Mouse (Mus musculus): ENCODE measurements around the gene Hic2. TPM values are rescaled to one million over a fixed set of nuclear protein-coding genes. Genes with fewer than 3 reads are reported as not detected.
"Not testable (repeated sequence)": the region's sequence is repeated elsewhere in the genome, so short reads cannot be mapped to it uniquely, and the experiment has no call there.

Hic2 gene
- total RNA-seq, 2 experiments from 2014 or later = 3.7 to 4.1 TPM

DNA sequence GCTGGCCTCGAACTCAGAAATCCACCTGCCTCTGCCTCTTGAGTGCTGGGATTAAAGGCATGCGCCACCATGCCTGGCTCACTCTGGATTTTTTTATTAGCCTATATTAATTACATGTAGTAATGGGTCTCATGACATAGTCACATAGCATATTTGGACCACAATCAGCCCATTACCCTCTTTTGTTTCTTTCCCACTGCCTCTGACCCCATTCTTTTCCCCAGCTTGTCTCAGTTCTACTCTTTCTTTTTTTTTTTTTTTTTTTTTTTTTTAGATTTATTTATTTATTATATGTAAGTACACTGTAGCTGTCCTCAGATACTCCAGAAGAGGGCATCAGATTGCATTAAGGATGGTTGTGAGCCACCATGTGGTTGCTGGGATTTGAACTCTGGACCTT, 1.8 kb upstream of the Hic2 start:
- DNase-seq; intact Hi-C loops (cut with DNase I): not testable (repeated sequence)

DNA sequence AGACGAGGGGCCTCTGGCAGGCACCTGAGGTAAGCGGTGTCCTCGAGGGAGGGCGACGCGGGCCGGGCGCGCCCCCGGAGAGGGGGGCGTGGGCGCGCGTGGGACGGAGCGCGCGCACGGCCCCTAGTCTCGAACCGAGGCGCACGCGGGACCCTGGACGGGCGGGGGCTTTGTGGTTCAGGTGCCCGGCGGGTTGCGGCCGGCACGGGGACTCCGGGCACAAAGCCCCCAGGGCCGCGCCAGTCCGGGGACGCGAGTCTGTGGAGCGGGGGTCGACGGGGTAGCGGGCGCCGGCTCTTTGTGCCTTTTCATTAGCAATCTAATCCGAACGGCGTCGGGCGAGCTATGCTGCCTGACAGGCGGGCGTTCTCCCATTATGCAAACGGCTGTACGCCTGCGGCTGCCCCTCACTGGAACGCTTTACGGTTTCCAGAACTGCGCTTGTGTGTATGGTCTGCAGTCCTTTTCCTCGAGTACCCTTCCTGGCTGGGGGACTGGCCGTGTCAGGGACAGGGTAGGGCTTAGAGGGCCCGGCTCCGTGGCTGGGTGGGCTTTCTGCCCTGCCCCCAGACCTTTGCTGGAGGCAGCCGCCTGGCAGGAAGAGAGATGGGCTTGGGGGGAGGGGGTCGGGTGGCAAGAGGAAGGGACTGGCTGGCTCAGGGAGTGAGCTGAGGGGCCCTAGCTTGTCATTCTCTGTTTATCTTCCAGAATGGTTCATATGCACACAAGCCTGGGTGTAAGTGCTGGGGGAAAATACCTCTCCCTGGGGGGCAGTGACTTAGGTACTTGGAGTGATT, 528 bp downstream of the Hic2 start:
- peak; percentile 53 to 56 for DNase-seq
- intact Hi-C loops (cut with DNase I) = loop anchor here (2.0 kb wide), 1 partner anchor 39 kb away; no protein-coding TSS in a partner anchor

DNA sequence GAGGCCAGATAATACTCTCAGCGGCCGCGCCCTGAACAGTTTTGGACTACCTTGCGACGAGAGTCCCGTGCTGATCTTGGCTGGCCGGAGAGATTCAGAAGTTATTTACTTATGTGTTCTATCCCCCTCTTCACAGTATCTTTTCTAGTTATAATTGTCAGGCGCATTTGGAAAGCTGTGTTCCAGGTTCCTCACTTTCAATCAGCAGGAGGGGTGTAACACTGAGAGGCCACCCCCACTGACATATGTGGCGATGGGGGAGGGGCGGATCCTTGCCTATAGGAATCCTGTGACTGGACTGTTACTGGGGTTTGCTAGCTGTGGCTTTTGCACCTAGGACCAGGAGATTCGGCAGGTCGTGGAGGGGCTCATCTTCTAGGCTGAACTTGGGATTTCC, 1.1 kb downstream of the Hic2 start:
- DNase-seq = peak in 1 of 2 experiments; percentile 26

DNA sequence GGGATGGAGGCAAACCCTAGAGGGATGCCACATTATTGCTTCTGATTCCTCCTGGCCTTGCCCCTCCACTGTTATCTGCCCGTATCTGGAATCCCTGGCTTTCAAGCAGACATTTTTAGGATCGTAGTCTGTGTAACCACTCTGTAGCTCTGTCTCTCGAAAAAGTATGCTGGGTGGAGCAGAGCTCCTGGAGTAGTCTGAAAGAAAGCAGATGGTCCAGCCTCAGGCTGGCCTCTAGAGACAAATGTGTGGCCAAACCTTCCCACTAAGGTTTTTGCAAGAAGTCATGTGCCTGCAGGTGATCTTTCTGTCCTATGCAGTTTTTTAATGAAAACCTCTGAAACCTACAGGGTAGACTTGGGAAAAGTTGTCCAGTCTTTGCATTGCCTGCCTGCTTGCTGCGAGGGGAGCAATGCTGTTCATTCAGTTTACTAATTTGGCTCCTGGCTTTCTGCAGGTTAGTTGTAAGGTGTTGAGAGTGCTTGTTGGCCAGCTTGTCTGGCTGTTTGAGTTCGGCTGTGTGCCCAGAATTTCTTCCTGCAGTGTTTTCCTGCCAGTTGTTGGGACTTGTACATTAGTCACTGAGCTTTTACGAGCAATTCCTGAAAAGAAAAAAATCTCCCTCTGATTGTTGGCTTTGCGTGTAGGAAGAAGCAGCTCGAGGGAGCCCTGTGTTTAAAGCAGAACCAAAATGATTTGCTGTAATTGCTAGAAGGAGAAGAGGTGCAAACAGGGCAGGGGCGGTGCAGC, 1.7 kb downstream of the Hic2 start:
- intact Hi-C loops (cut with DNase I) = loop anchor here (2.0 kb wide), 1 partner anchor 38 kb away; no protein-coding TSS in a partner anchor

More for the DNA sequence above, 1.1 kb downstream of the Hic2 start:
- intact Hi-C loops (cut with DNase I) = loop anchor here (2.0 kb wide), 1 partner anchor 38 kb away; no protein-coding TSS in a partner anchor

DNA sequence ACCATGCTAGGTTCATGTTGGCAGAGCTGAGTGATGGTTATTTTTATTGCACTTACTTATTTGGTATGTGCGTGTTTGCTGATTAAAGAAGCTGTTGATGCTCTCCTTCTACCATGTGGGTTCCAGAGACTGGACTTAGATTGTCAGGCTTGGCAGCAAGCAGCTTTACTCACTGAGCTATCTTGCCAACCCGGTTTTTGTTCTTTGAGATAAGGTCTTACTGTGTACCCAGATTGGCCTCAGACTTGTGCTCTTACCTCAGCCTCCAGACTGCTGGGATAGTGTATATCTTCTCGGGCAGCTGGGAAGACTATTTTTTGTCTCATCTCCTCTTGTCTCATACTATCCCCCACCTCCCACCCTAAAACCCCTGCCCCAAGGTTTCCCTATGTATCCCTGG, 4.3 kb downstream of the Hic2 start:
- DNase-seq = no peak
- intact Hi-C loops (cut with DNase I) = no loop called here

More for the DNA sequence above, 1.7 kb downstream of the Hic2 start:
- DNase-seq = peak; percentile 67 to 73

DNA sequence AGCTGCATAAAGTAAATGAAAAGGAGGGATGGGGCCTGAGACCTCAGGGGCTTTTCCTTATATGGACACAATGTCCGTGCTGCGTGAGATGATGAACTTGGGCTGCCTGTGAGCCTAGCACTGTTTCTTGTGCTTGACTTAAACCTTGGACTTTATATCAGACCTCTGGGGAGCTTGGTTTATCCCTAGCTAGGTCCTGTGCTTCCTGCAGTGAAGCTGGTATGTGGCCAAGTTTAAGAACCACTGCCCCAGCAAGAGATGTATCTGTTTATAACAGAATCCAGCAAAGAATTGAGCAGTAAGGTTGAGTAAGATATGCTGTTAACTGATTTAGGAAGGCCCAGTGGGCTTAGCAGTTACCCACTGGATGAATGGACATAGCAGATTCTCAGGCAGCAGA, 6.0 kb downstream of the Hic2 start:
- no peak for DNase-seq
- intact Hi-C loops (cut with DNase I) = no loop called here

DNA sequence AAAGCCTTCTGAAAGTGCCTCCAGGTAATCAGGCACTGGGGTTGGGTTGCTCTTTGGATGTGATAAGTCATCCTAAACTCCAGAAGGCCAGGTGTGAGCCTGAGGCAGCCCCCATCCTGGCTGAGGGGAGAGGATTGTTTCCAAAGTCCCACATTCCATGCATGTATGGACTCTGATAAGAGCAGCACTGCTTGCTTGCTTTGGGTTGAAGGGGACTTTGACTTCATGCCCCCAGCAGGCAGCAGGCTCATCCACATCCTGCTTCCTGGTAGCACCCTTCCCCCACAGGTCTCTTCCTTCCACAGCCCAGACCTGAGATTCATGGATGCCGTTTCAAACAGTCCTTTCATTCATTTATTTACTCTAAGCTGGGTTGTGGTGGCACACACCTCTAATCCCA, 10.4 kb downstream of the Hic2 start:
- intact Hi-C loops (cut with DNase I) = no loop called here
- no peak for DNase-seq

DNA sequence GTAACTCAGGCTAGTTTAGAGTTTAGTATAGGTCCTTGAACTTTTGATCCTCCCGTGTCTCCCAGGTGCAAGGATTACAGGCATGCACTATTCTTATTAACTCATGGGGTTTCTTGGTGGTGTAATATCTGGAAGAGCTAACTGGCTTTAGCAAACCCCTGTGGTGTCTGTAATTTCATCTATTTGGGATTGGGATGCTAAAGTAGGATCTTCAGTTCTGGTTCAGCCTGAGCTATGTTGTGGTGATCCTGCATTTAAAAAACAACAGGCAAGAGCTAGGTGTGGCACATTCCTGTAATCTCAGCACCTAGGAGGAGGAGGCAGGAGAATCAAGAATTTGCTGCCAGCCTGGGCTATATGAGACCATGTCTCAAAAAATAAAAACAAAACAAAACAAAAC, 11.6 kb downstream of the Hic2 start:
- intact Hi-C loops (cut with DNase I) = no loop called here

DNA sequence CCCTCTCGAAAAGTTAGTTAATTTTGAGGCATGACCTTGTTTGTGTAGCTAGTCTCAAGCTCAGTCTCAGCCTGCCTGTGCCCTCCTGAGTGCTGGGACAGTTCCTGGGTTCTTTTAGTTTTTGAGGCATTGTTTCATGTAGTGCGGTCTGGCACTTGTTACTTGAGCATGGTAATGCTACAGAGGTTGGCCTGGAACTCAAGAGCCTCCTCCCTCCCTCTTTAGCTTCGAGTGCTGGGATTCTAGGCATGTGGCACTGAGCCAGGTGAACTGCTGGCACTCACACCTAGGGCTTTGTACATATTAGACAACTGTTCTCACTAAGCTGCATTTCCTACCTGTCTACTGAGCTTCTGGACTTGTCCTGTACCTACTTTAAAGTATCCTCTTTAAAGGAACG, 14.4 kb downstream of the Hic2 start:
- peak; percentile 74 to 76 for DNase-seq
- intact Hi-C loops (cut with DNase I) = no loop called here

More for the DNA sequence above, 11.6 kb downstream of the Hic2 start:
- DNase-seq = no peak

DNA sequence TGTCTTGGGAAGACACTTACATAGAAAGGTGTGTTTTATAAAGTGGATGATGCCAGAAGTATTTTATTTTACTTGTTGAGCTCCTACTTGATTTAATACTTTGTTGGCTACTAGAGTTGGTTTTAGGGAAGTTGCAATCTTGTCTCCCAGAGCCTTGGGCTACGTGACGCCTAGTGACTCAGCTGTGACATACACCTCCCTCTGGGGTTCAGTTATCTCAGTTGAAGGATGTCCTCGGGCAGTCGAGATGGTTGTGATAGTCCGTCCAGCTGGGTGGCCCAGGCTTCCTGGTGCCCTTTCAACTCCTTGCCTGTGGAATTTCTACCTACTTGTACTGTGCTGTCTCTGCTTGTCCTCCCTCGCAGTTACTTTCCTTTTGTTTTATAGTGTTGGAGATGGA, 15.8 kb downstream of the Hic2 start:
- DNase-seq = no peak
- intact Hi-C loops (cut with DNase I) = no loop called here

DNA sequence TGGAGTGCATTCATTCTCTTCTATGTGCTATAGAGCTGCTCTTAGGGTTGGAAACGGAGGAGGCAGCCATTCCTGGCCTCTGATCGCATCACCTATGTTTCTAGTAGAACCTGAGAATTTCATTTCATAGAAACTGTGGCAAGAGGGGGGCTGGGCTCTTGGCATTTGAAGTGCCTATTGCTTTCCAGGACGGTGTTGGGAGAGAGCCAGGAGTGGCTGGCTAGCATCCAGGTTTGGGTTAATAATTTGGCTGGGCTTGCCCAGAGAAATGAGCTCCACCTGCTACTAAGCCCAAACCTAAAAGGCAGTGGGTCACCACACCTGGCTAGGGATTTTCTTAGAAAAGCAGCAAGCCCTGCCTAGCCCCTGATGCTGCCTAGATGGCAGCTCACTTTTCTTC, 18.2 kb downstream of the Hic2 start:
- intact Hi-C loops (cut with DNase I) = no loop called here
- peak; percentile 77 to 79 for DNase-seq

DNA sequence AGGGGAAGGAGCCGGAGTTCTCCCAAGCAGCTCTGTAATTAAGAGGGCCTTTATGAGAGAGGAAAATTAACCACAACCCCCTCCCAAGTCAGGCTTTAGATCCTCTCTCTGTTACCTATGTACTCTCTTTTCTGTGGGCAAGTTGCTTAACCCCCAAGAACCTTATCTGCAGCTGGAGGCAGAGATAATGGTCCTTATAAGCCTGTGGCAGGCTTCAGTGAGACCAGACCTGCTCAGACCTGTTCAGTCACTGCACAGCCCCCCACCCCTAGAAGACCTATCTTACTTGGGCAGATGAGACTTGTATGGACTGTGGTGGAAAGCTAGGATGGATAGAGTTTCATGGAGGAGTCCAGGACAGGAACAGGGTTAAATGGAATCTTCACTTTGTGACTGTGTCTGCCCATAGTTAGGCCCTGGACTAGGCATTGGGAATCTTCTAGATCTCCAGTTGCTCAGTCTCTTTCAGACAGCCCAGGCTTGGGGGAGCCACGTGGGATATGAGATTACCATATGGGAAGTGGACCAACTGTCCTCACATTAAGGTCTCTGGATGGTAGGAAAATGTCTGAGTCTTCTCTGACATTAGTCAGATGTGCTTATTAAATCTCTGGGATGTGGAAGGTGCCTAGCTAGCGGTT, 18.8 kb downstream of the Hic2 start:
- DNase-seq = no peak
- intact Hi-C loops (cut with DNase I) = no loop called here

DNA sequence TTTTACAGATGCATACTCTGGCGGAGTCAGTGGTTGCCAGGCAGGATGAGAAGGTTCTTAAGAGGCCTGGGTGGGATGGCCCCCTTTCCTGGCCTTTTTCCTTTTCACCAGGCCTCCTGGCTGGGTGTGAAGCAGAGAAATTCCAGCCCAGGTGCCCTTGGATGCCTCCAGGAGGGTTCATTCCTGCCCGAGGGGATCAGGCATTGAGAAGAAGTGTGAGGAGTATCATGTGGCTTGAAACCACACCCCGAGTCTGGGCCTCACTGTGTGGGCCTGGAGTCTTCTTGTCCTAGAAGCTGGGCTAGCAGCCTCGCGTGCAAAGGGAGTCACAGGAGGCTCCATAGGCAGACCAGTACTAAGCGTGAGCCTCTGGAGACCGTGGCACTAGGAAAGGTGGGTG, 19.5 kb downstream of the Hic2 start:
- intact Hi-C loops (cut with DNase I) = no loop called here
- DNase-seq = no peak

DNA sequence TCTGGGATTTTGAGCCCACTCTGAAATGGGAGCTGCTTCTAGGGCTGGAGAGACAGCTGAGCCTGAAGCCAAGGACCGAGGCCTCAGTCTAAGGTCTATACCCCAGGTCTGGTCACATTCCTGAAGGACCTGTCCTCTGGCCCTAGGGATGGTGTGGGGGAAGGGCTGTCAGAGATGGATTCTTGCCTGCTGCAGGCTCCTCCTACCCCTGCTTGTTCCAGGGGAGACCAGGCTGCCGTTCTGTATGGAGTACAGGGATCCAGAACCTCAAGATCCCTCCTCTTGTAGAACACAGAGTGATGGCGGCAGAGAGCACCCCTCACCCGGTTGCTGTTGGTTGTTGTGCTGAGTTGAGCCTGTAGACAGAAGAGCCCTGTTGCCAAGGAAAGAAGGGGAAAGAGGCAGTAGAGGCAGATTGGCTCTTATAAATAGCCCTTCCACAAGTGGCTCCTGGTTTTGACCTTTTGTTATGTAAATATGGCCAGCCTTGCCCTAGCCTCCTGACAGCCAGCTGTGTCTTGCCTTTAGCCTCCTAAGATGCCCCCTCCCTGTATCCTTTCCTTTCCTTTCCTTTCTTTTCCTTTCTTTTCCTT, 20.7 kb downstream of the Hic2 start:
- intact Hi-C loops (cut with DNase I) = no loop called here
- no peak for DNase-seq

DNA sequence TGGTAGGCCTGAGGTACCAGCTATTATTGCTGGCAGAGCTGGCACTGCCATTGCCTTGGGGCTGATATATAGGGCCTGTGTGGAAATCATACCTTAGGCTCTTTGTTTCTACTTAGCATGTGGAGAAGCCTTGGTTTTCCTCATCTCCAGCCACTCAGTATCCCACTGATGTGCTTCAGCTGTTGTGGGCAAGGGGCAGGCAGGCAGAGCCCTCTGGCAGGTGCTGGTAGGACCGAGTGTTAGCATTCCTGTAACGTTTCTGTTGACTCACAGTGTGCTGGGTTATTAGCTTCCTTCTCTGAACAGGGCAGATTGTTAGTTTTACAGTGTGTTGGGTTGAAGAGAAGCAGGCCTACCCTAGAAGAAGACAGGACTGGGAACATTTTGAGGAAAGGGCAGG, 21.9 kb downstream of the Hic2 start:
- intact Hi-C loops (cut with DNase I) = no loop called here
- DNase-seq = no peak

DNA sequence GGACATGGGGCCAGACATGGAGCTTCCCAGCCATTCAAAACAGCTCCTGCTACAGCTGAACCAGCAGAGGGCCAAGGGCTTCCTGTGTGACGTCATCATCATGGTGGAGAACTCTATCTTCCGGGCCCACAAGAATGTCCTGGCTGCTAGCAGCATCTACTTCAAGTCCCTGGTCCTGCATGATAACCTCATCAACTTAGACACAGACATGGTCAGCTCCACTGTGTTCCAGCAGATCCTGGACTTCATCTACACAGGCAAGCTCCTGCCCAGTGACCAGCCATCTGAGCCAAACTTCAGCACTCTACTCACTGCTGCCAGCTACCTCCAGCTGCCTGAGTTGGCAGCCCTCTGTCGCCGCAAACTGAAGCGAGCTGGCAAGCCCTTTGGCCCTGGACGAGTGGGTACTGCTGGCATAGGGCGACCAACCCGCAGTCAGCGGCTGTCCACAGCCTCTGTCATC, 24.0 kb downstream of the Hic2 start:
- intact Hi-C loops (cut with DNase I) = no loop called here
- peak; percentile 75 to 79 for DNase-seq

DNA sequence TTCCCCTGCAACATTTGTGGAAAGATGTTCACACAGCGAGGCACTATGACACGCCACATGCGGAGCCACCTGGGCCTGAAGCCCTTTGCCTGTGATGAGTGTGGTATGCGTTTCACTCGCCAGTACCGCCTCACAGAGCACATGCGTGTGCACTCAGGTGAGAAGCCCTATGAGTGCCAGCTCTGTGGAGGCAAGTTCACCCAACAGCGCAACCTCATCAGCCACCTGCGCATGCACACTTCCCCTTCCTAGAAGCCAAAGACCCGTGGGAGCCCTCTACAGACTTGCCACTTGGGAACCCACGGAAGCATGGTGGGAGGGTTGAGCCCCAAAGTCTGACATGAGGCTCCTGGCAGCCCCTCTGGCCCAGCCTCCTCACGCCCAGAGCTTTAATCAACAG, 25.5 kb downstream of the Hic2 start:
- no peak for DNase-seq
- intact Hi-C loops (cut with DNase I) = no loop called here

DNA sequence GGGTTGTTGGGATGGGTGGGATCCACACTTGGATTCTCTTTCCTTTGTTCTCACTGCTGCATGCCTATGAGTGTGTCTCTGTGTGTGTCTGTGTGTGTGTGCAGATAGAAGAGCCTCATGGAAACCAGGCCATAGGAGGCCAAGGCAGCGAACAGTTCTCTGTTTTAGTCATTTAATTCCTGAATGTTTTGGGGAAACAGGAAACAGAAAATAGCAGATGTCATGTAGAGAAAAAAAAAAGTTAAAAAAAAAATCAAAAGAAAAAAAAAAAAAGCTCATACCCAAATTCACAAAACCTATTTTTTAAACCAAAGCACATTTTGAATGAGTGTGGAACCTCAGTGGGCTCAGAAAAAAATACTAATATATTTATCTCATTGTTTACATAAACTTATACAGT, 28.0 kb downstream of the Hic2 start:
- DNase-seq = no peak
- intact Hi-C loops (cut with DNase I) = no loop called here

DNA sequence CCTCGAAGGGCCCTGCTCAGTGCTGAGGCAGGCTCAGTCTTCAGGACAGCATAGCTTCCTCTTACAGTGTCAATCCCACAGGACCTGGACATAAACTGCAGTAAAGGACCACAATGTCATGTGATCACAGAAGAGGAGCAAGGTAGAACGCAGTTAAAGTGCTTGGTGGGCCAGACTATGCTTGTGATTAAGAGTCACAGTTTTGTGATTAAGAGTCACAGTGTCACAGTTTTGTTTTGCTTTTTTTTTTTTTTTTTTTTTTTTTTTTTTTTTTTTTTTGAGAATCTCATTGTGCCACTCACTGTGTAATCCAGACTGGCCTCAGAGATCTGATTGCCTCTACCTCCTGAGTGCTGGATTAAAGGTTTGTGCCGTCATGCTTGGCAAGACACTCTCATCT, 32.7 kb downstream of the Hic2 start:
- intact Hi-C loops (cut with DNase I) = no loop called here
- DNase-seq = no peak

DNA sequence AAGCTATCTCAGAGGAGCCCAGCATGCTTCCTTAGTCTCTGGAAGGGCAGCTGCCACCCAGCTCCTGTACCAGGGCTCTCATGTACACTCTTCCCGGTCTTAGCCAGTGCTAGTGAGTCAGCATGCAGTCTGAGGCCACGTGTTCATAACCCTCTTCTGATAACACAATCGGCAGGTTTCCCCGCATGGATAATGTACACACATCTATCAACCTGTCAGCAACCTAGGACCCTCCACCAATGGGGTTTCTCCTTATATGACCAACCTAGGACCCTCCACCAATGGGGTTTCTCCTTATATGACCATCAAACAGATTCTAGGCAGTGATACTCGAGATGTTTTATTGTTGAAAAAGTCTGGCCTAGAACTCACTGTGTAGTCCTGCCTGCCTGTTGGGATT, 34.6 kb downstream of the Hic2 start:
- DNase-seq = no peak
- intact Hi-C loops (cut with DNase I) = no loop called here

DNA sequence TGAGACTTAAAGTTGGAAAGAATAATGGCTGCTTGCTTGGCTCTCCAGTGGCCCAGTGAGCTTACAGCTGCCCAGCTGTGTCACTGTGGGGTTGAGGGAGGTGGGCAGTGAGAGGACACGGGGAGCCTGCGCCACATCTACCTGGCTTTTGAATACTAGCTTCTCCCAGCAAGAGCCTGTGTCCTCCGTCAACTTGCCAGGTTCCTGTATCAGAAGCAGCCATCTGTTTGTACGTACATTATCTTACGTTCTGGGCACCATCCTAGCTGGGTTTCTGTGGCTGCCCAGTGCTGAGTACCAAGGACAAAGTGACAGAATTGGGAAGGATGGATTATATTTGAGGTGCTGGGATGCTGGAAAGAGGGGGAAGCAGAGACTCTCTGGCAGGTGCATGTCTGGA, 36.5 kb downstream of the Hic2 start:
- no peak for DNase-seq
- intact Hi-C loops (cut with DNase I) = loop anchor here (5.0 to 10.0 kb wide), 2 partner anchors 123 to 375 kb away; partner anchors contain the start of genes Ccdc116 and Ppm1f

Measured in heart, postnatal 10 days (tissue).